8 mouse cellular contexts compared by ENCODE assay signal in genomic region chr7:30553810-30554584, GRCm38 (mm10). TPM values are rescaled to one million over a fixed set of nuclear protein-coding genes. Genes with fewer than 3 reads are reported as not detected.
DNase-seq lines count a peak whose midpoint lies in the region; ATAC-seq and TF ChIP-seq lines count a peak whose summit lies in the region.

No protein-coding gene starts in this region.

- no peaks in the 10 kb centered on the region for H3K27me3 ChIP-seq in forebrain, embryonic 11.5 days (ENCODE audit: control insufficient read depth, insufficient read depth, low read length)
- H3K27me3 ChIP-seq in limb, embryonic 10.5 days (ENCODE audit: low read depth, poor library complexity, severe bottlenecking) = no peaks in the 10 kb centered on the region
- no peaks in the 10 kb centered on the region for H3K27me3 ChIP-seq in neural tube, embryonic 14.5 days (ENCODE audit: control insufficient read depth, insufficient read depth, low read length)

- DNase-seq in layer of hippocampus, adult 2 months (ENCODE audit: low spot score in 2 of 2) = no peak
- DNase-seq in layer of hippocampus, adult 9-11 months = no peak
- no peak for DNase-seq in forebrain, embryonic 11.5 days (ENCODE audit: low spot score)
- no peak for DNase-seq in limb, embryonic 10.5 days (ENCODE audit: low spot score)
- DNase-seq in lung, adult 2 months = no peak
- DNase-seq in left cerebral cortex, adult 9 months (ENCODE audit: low spot score in 2 of 2) = no peak
- DNase-seq in spleen, postnatal 36 days (ENCODE audit: low spot score in 2 of 2) = no peak

- no peak for TF ChIP-seq POLR2A in lung, adult 2 months (IDR thresholded peaks at IDR 0.05; ENCODE audit: borderline replicate concordance, extremely low read depth, low read depth, low read length)

- peak overlapping the region; percentile 97; the same call in 1 of the 2 replicates for H3K27ac ChIP-seq in layer of hippocampus, adult 2 months
- H3K27ac ChIP-seq in forebrain, embryonic 11.5 days (ENCODE audit: low read depth, low read length) = no peak overlapping the region
- H3K27ac ChIP-seq in limb, embryonic 10.5 days = no peak overlapping the region
- H3K27ac ChIP-seq in neural tube, embryonic 14.5 days (ENCODE audit: low read depth, low read length) = no peak overlapping the region

- H3K9ac ChIP-seq in forebrain, embryonic 11.5 days (ENCODE audit: low read length) = peak overlapping the region; percentile 69; the same call in 1 of the 2 replicates
- no peak overlapping the region for H3K9ac ChIP-seq in neural tube, embryonic 14.5 days (replicated peaks; ENCODE audit: low read depth, low read length)

- H3K4me1 ChIP-seq in forebrain, embryonic 11.5 days (replicated peaks; ENCODE audit: control insufficient read depth, insufficient read depth, low read length) = peaks cover 4% of the 10 kb centered on the region; the same call in 1 of the 2 replicates
- peaks cover 37% of the 10 kb centered on the region for H3K4me1 ChIP-seq in limb, embryonic 10.5 days
- peaks cover 18% of the 10 kb centered on the region for H3K4me1 ChIP-seq in neural tube, embryonic 14.5 days (ENCODE audit: control insufficient read depth, insufficient read depth, low read length)
- H3K4me1 ChIP-seq in lung, adult 2 months (ENCODE audit: control insufficient read depth, insufficient read depth, low read length) = peaks cover 4% of the 10 kb centered on the region

- TF ChIP-seq CTCF in layer of hippocampus, adult 2 months (conservative IDR thresholded peaks at IDR 0.05) = no peak
- TF ChIP-seq CTCF in lung, adult 2 months (IDR thresholded peaks at IDR 0.05; ENCODE audit: insufficient read depth, low read length) = no peak

- peak overlapping the region; percentile 91 for H3K4me2 ChIP-seq in forebrain, embryonic 11.5 days (ENCODE audit: low read depth, low read length, severe bottlenecking)
- peak overlapping the region; percentile 92; the same call in 1 of the 2 replicates for H3K4me2 ChIP-seq in neural tube, embryonic 14.5 days (ENCODE audit: low read depth, low read length)

- H3K4me3 ChIP-seq in layer of hippocampus, adult 2 months = no peak overlapping the region
- peak overlapping the region; percentile 1; the same call in 1 of the 2 replicates for H3K4me3 ChIP-seq in forebrain, embryonic 11.5 days (ENCODE audit: low read depth, low read length)
- peak overlapping the region; percentile 67 for H3K4me3 ChIP-seq in limb, embryonic 10.5 days
- H3K4me3 ChIP-seq in neural tube, embryonic 14.5 days (ENCODE audit: low read depth, low read length) = no peak overlapping the region
- no peak overlapping the region for H3K4me3 ChIP-seq in lung, adult 2 months (replicated peaks; ENCODE audit: extremely low read depth, low read depth, low read length)

- WGBS in forebrain, embryonic 11.5 days = 85% methylated on average over 22 of the region's 22 CpGs
- 86% methylated on average over 22 of the region's 22 CpGs for WGBS in limb, embryonic 10.5 days
- WGBS in neural tube, embryonic 14.5 days = 82% methylated on average over 22 of the region's 22 CpGs
- 81% methylated on average over 22 of the region's 22 CpGs for WGBS in lung, adult 2 months

- H3K36me3 ChIP-seq in forebrain, embryonic 11.5 days (ENCODE audit: control insufficient read depth, insufficient read depth, low read length) = peaks cover 3% of the 10 kb centered on the region; the same call in 1 of the 2 replicates
- H3K36me3 ChIP-seq in limb, embryonic 10.5 days = peaks cover 51% of the 10 kb centered on the region
- H3K36me3 ChIP-seq in neural tube, embryonic 14.5 days (ENCODE audit: control insufficient read depth, insufficient read depth, low read length) = peaks cover 27% of the 10 kb centered on the region; the same call in 1 of the 2 replicates

- ATAC-seq in forebrain, embryonic 11.5 days (replicated peaks; ENCODE audit: low FRiP score) = no peak
- ATAC-seq in neural tube, embryonic 14.5 days (ENCODE audit: low read depth) = no peak

- no peaks in the 10 kb centered on the region for H3K9me3 ChIP-seq in forebrain, embryonic 11.5 days (ENCODE audit: control insufficient read depth, low read length)
- no peaks in the 10 kb centered on the region for H3K9me3 ChIP-seq in limb, embryonic 10.5 days (replicated peaks)
- no peaks in the 10 kb centered on the region for H3K9me3 ChIP-seq in neural tube, embryonic 14.5 days (ENCODE audit: control insufficient read depth, low read length)

RNA-seq across cellular contexts. Expression of gene Proser3, which starts 1.9 kb away (rescaled TPM):
- total RNA-seq in layer of hippocampus, adult 2 months (2021) = 1 to 10 TPM; 4.0 to 4.1 TPM
- polyA plus RNA-seq in forebrain, embryonic 11.5 days (2014; fragmentation: Nextera tagmentation; extraction: Ambion mirVana) = 20.0 and 23.6 TPM in 2 replicates
- 17.8 and 21.6 TPM in 2 replicates for polyA plus RNA-seq in limb, embryonic 10.5 days (2016; fragmentation: Nextera tagmentation; extraction: Ambion mirVana)
- 9.3 and 11.1 TPM in 2 replicates for polyA plus RNA-seq in neural tube, embryonic 14.5 days (2014; fragmentation: Nextera tagmentation; extraction: Ambion mirVana)
- polyA plus RNA-seq in lung, adult 2 months (2012; rRNA removed) = 10.2 and 12.4 TPM in 2 replicates

RNA-seq across cellular contexts. Expression of gene Hspb6, which starts 2.0 kb away (rescaled TPM):
- 1 to 10 TPM; 2.7 to 4.8 TPM for total RNA-seq in layer of hippocampus, adult 2 months (2021)
- 5.5 and 7.4 TPM in 2 replicates for polyA plus RNA-seq in forebrain, embryonic 11.5 days (2014; fragmentation: Nextera tagmentation; extraction: Ambion mirVana)
- 4.7 and 7.0 TPM in 2 replicates for polyA plus RNA-seq in limb, embryonic 10.5 days (2016; fragmentation: Nextera tagmentation; extraction: Ambion mirVana)
- polyA plus RNA-seq in neural tube, embryonic 14.5 days (2014; fragmentation: Nextera tagmentation; extraction: Ambion mirVana) = 7.0 and 8.4 TPM in 2 replicates
- 50.5 and 129 TPM in 2 replicates for polyA plus RNA-seq in lung, adult 2 months (2012; rRNA removed)

RNA-seq across cellular contexts. Expression of gene Lin37, which starts 5.6 kb away (rescaled TPM):
- total RNA-seq in layer of hippocampus, adult 2 months (2021) = 10 to 100 TPM; 45.5 to 47.6 TPM
- 45.7 and 50.2 TPM in 2 replicates for polyA plus RNA-seq in forebrain, embryonic 11.5 days (2014; fragmentation: Nextera tagmentation; extraction: Ambion mirVana)
- polyA plus RNA-seq in limb, embryonic 10.5 days (2016; fragmentation: Nextera tagmentation; extraction: Ambion mirVana) = 42.5 and 45.6 TPM in 2 replicates
- 55.4 and 57.4 TPM in 2 replicates for polyA plus RNA-seq in neural tube, embryonic 14.5 days (2014; fragmentation: Nextera tagmentation; extraction: Ambion mirVana)
- polyA plus RNA-seq in lung, adult 2 months (2012; rRNA removed) = 27.1 and 29.4 TPM in 2 replicates

RNA-seq across cellular contexts. Expression of gene U2af1l4, which starts 9.1 kb away (rescaled TPM):
- total RNA-seq in layer of hippocampus, adult 2 months (2021) = 10 to 100 TPM; 71.4 to 90.8 TPM
- polyA plus RNA-seq in forebrain, embryonic 11.5 days (2014; fragmentation: Nextera tagmentation; extraction: Ambion mirVana) = 89.2 and 97.5 TPM in 2 replicates
- polyA plus RNA-seq in limb, embryonic 10.5 days (2016; fragmentation: Nextera tagmentation; extraction: Ambion mirVana) = 92.5 and 100 TPM in 2 replicates
- polyA plus RNA-seq in neural tube, embryonic 14.5 days (2014; fragmentation: Nextera tagmentation; extraction: Ambion mirVana) = 99.4 and 99.6 TPM in 2 replicates
- polyA plus RNA-seq in lung, adult 2 months (2012; rRNA removed) = 47.6 and 50.1 TPM in 2 replicates

RNA-seq across cellular contexts. Expression of gene Gm49396, which starts 9.1 kb away (rescaled TPM):
- total RNA-seq in layer of hippocampus, adult 2 months (2021) = 10 to 100 TPM in 1 of 2 experiments, 1 to 10 TPM in 1; 9.0 to 11.4 TPM
- polyA plus RNA-seq in forebrain, embryonic 11.5 days (2014; fragmentation: Nextera tagmentation; extraction: Ambion mirVana) = 12.1 and 13.6 TPM in 2 replicates
- 13.4 and 15.3 TPM in 2 replicates for polyA plus RNA-seq in limb, embryonic 10.5 days (2016; fragmentation: Nextera tagmentation; extraction: Ambion mirVana)
- polyA plus RNA-seq in neural tube, embryonic 14.5 days (2014; fragmentation: Nextera tagmentation; extraction: Ambion mirVana) = 8.1 and 9.4 TPM in 2 replicates
- polyA plus RNA-seq in lung, adult 2 months (2012; rRNA removed) = 2.2 and 3.9 TPM in 2 replicates

Comparison
In these comparisons a context has a peak if more than half of its experiments do, and no peak if none do; other contexts are left out.
1. H3K4me3 ChIP-seq: peak in forebrain, embryonic 11.5 days (single experiment) and limb, embryonic 10.5 days (single experiment); none in layer of hippocampus, adult 2 months (single experiment), neural tube, embryonic 14.5 days (single experiment) and lung, adult 2 months (single experiment).